Mouse (Mus musculus): ENCODE data around the gene Olfr1180. TPM values are rescaled to one million over a fixed set of nuclear protein-coding genes. Genes with fewer than 3 reads are reported as not detected.
"Not testable (repeated sequence)": the region's sequence is repeated elsewhere in the genome, so short reads cannot be mapped to it uniquely, and the experiment has no call there.

Olfr1180 gene
- not detected for total RNA-seq (2021)
- long read RNA-seq, experiment 1 = 0 reads
- long read RNA-seq, experiment 2 = 0 reads

- DNase-seq (ENCODE audit: low spot score) = no peak
These were observed at the start of gene Olfr1180 for GRCm38 (mm10) chr2:88419051-88419450. Gene Olfr1180, minus strand, starts transcription at chr2:88419151.

DNA sequence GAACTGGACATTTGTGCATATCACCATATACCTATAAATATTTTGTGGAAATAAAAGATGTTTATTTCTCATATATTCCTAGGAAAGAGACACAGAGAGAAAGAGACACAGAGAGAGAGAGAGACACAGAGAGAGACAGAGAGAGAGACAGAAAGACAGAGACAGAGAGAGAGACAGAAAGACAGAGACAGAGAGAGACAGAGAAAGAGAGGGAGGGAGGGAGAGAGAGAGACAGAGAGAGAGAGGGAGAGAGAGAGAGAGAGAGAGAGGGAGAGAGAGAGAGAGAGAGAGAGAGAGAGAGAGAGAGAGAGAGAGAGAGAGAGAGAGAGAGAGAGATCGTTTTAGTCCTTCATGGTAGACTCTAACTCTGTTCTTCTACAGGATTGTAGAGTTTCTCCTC lies 35.6 kb upstream of the Olfr1180 start, which contains the start of gene Olfr1183:
Gene Olfr1183 (plus strand): TSS at position 301 of the 400 bp plus-strand sequence.
- DNase-seq (ENCODE audit: low spot score) = not testable (repeated sequence)

- DNase-seq (ENCODE audit: low spot score) = no peak
These were observed 30.1 kb upstream of the Olfr1180 start, which contains the start of gene Gm13757 for GRCm38 (mm10) chr2:88449031-88449430. Gene Gm13757, minus strand, starts transcription at chr2:88449131.

DNA sequence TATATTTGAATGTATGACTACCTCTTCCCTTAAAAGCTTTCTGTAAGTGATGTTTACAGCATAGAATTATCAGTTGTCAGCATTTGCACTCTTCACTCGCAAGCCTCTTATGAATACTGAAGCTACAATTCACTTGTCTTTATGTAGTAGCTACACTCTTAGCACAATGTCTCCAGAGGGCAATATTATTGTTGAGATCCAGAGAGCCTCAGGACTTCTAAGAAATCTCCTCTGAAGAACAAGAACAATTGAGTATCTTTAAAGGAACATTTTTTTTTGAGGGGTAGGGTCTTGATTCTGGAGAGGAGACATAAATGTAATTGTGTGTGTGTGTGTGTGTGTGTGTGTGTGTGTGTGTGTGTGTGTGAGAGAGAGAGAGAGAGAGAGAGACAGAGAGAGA lies 7.1 kb upstream of the Olfr1180 start, which contains the start of gene Olfr1181:
Gene Olfr1181 (minus strand): TSS at position 101 of the 400 bp plus-strand sequence.
- no peak for DNase-seq (ENCODE audit: low spot score)

DNA sequence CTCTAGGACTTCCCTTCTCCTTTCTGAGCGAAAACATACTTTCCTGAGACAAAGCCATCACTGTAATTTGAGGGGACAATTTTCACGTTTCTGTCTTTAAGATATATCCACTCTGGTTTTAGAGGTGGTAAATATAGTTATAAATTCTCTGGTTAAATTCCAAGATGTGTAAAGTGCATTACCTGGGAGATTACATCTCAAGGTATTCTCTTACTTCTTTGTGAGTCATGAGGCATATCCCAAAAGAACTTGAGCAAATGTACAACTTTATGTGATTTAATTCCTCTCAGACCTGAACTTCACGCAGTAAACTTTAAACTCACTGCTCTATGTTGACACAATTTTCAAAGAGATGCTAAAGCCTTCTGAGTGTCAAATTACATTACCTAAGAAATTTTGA lies 12.6 kb downstream of the Olfr1180 start, which contains the start of gene Olfr1179:
Gene Olfr1179 (minus strand): TSS at position 101 of the 400 bp plus-strand sequence.
- DNase-seq (ENCODE audit: low spot score) = no peak

GRCm38 (mm10) chr2:88386762-88387161 lies 32.2 kb downstream of the Olfr1180 start, which contains the start of gene Olfr1178:
Gene Olfr1178, plus strand, starts transcription at chr2:88387062.
- no peak for DNase-seq (ENCODE audit: low spot score)

Other genes starting within 250 kb of the Olfr1180 start
- not detected for gene Olfr1168, start 237.3 kb downstream of the Olfr1180 start, total RNA-seq (2021)
- not detected for gene Olfr1170, start 190.8 kb downstream of the Olfr1180 start, total RNA-seq (2021)
- not detected for gene Olfr1173, start 139.3 kb downstream of the Olfr1180 start, total RNA-seq (2021)
- gene Olfr1174-ps, start 104.0 kb downstream of the Olfr1180 start, total RNA-seq (2021) = not detected
- gene Olfr1175-ps, start 91.9 kb downstream of the Olfr1180 start, total RNA-seq (2021) = not detected
- not detected for gene Olfr1176, start 82.4 kb downstream of the Olfr1180 start, total RNA-seq (2021)
- gene Olfr1177-ps, start 72.7 kb downstream of the Olfr1180 start, total RNA-seq (2021) = not detected
- not detected for gene Olfr1178, start 32.1 kb downstream of the Olfr1180 start, total RNA-seq (2021)
- not detected for gene Olfr1179, start 12.7 kb downstream of the Olfr1180 start, total RNA-seq (2021)
- not detected for gene Olfr1181, start 7.0 kb upstream of the Olfr1180 start, total RNA-seq (2021)
- not detected for gene Gm13757, start 30.0 kb upstream of the Olfr1180 start, total RNA-seq (2021)
- not detected for gene Olfr1183, start 35.7 kb upstream of the Olfr1180 start, total RNA-seq (2021)
- gene Olfr1184, start 64.4 kb upstream of the Olfr1180 start, total RNA-seq (2021) = not detected
- not detected for gene Olfr1185-ps1, start 74.2 kb upstream of the Olfr1180 start, total RNA-seq (2021)
- gene Olfr1186, start 99.4 kb upstream of the Olfr1180 start, total RNA-seq (2021) = not detected
- gene Olfr1188, start 137.8 kb upstream of the Olfr1180 start, total RNA-seq (2021) = not detected
- gene Olfr1189, start 167.3 kb upstream of the Olfr1180 start, total RNA-seq (2021) = not detected
- under 1 TPM in 1 of 2 experiments, not detected in 1; 0.05 TPM for gene Olfr1191-ps1, start 221.4 kb upstream of the Olfr1180 start, total RNA-seq (2021)
- gene Olfr1192-ps1, start 229.4 kb upstream of the Olfr1180 start, total RNA-seq (2021) = not detected

All from gastrocnemius, adult 18-20 months (tissue).